Mouse (Mus musculus) stomach, postnatal 0 days (tissue): Measurements from ENCODE around the gene Cacna1f. TPM values are rescaled to one million over a fixed set of nuclear protein-coding genes. Genes with fewer than 3 reads are reported as not detected.

ENCODE experiments used
- ATAC-seq: fragments of 200-750 bp; cut with Nextera tagmentation; 2 replicates; pipeline ENCODE4 v1.8.0; 2017; ENCODE audit not compliant: low FRiP score, low TSS enrichment
- DNase-seq: peaks from one replicate; pipeline ENCODE4 v3.0.0-alpha.2; 2016; ENCODE audit warnings: low spot score
- H3K27ac ChIP-seq: fragments of 300-500 bp; sonication (generic); replicated peaks from 2 replicates; pipeline ENCODE4 v1.5.1; 2014; ENCODE audit warnings: mild to moderate bottlenecking, control low read depth
- H3K27me3 ChIP-seq: fragments of 300-500 bp; sonication (generic); 2 replicates; pipeline ENCODE4 v1.6.1; 2014; ENCODE audit warnings: low read length; ENCODE audit not compliant: control insufficient read depth, insufficient read depth
- H3K36me3 ChIP-seq: fragments of 300-500 bp; sonication (generic); 2 replicates; pipeline ENCODE4 v1.6.1; 2014; ENCODE audit warnings: low read length, mixed read lengths; ENCODE audit not compliant: control insufficient read depth, insufficient read depth
- H3K4me1 ChIP-seq: fragments of 300-500 bp; sonication (generic); replicated peaks from 2 replicates; pipeline ENCODE4 v1.6.1; 2014; ENCODE audit warnings: antibody characterized with exemption; ENCODE audit not compliant: control insufficient read depth, insufficient read depth
- H3K4me2 ChIP-seq: fragments of 300-500 bp; sonication (generic); replicated peaks from 2 replicates; pipeline ENCODE4 v1.6.1; 2014; ENCODE audit warnings: low read depth, mild to moderate bottlenecking, control low read depth, moderate library complexity
- H3K4me3 ChIP-seq: fragments of 300-500 bp; sonication (generic); 2 replicates; pipeline ENCODE4 v1.5.1; 2014; ENCODE audit warnings: low read depth, low read length, control low read depth
- H3K9ac ChIP-seq: fragments of 300-500 bp; sonication (generic); 2 replicates; pipeline ENCODE4 v1.6.1; 2014; ENCODE audit warnings: mild to moderate bottlenecking, low read length, control low read depth, mixed read lengths
- H3K9me3 ChIP-seq: fragments of 300-500 bp; sonication (generic); 2 replicates; pipeline ENCODE4 v1.6.1; 2016; ENCODE audit warnings: low read length; ENCODE audit not compliant: control insufficient read depth
- CTCF ChIP-seq: IDR thresholded peaks from 2 replicates; pipeline ENCODE4 v1.5.1; 2016; ENCODE audit warnings: antibody characterized with exemption, low read depth, mild to moderate bottlenecking, moderate library complexity
- EP300 ChIP-seq: optimal IDR thresholded peaks from 2 replicates; pipeline ENCODE3; 2016; ENCODE audit warnings: antibody characterized with exemption
- WGBS: fragments of 180-500 bp; shearing (Covaris S2); extraction: QIAGEN DNeasy Blood & Tissue Kit; methylation state at CpG from one replicate; pipeline ENCODE4 v1.1.7; 2014; 5-methylcytosine and 5-hydroxymethylcytosine counted together
- polyA plus RNA-seq: library from polyadenylated mRNA; unstranded; fragments of >200 nt; fragmentation: Nextera tagmentation; extraction: Ambion mirVana; gene quantifications from 2 replicates; pipeline ENCODE4 v1.2.1, GENCODE M21; 2015

The Cacna1f gene
- polyA plus RNA-seq, 1 experiment from 2014 or later = not detected

DNA sequence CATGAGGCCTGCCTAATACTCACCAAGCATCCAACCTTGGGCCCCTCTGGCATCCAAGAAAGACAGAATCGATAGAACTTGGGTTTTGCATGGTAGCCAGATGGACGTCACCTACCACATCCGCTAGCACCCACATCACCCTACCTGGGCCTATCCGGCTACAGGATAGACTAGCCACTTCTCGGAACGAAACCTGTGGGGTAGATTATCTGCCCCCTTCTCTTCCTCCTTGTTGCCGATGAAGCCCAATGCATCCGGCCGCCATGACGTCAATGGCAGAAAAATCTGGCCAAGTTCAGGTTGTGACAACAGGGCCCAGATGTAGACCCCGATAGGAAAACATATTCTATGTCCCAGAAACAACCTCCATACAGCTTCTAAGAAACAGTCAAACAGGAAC is 23.0 kb upstream of the Cacna1f start:
- Histone ChIP-seq H3K27me3 (no peaks in the 10 kb centered on the region), H3K27ac (no peak overlapping the region), H3K36me3 (no peaks in the 10 kb centered on the region), H3K9ac (no peak overlapping the region), H3K9me3 (no peaks in the 10 kb centered on the region), H3K4me2 (no peak overlapping the region), H3K4me1 (no peaks in the 10 kb centered on the region), H3K4me3 (no peak overlapping the region)
- TF ChIP-seq EP300 = no peak
- TF ChIP-seq CTCF = no peak
- no peak for DNase-seq
- no peak for ATAC-seq
- WGBS = 92% methylated on average over 11 of the region's 11 CpGs

DNA sequence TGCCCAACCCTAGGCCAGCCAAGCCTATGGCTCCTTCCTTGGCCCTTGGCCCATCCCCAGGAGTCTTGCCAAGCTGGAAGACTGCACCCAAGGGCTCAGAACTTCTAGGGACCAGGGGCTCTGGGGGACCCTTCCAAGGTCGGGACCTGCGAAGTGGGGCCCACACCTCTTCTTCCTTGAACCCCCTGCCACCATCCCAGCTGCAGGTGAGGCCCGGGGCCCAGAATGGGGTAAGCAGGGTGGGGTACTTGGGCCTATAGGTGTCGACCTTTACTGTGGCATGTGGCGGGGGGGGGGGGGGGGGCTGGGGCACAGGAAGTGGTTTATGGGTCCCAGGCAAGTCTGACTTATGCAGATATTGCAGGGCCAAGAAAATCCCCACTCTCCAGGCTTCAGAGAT is 20.5 kb upstream of the Cacna1f start:
- no peak overlapping the region for H3K9ac ChIP-seq
- H3K27ac ChIP-seq = no peak overlapping the region
- TF ChIP-seq CTCF = no peak
- no peak for TF ChIP-seq EP300
- no peak overlapping the region for H3K4me3 ChIP-seq
- H3K9me3 ChIP-seq = no peaks in the 10 kb centered on the region
- H3K36me3 ChIP-seq = no peaks in the 10 kb centered on the region
- no peaks in the 10 kb centered on the region for H3K4me1 ChIP-seq
- no peaks in the 10 kb centered on the region for H3K27me3 ChIP-seq
- WGBS = 93% methylated on average over 4 of the region's 5 CpGs
- no peak overlapping the region for H3K4me2 ChIP-seq
- no peak for ATAC-seq
- DNase-seq = no peak

DNA sequence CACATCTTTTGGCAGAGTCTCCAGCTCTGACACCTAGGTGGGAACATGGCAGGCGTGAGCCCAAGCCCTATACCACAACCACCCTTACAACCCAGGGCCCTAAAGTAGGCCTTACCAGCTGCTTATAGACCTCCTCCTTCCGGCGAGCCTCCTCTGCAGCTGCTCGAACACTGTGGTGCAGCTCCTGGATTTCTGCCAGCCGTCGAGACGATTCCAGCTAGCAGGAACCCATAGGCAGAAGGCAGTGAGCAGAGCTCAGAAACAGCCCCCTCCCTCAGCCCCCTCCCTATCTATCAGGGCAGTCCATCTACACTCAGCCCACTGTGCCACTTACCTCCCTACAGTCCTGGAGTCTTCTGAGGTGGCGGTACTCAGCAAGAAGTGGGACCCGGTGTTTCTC is 11.5 kb upstream of the Cacna1f start:
- 81% methylated on average over 9 of the region's 9 CpGs for WGBS
- ATAC-seq (no peak), DNase-seq (no peak)
- H3K4me1 ChIP-seq = no peaks in the 10 kb centered on the region
- no peak overlapping the region for H3K9ac ChIP-seq
- H3K4me3 ChIP-seq = no peak overlapping the region
- H3K27ac ChIP-seq = no peak overlapping the region
- TF ChIP-seq EP300 = no peak
- TF ChIP-seq CTCF = no peak
- H3K27me3 ChIP-seq = no peaks in the 10 kb centered on the region
- H3K36me3 ChIP-seq = no peaks in the 10 kb centered on the region
- H3K4me2 ChIP-seq = no peak overlapping the region
- H3K9me3 ChIP-seq = no peaks in the 10 kb centered on the region

DNA sequence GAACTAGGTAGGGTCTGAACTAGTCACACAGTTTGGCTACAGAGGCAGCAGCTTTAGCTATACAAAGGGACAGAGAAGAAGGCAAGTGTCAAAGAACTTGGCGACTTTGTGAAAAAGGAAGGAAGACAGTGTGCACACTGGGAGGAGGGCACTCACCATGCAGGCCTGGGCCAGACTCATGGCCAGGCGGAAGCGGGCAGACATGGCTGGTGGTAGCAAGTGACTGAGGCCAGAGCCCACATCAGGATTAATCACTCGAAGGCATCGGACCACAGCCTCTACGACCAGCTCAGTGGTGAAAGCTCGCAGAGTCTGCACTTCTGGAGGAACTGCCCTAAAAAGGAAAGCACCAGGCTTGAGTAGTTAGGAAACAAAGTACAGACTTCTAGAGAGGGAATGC is 2.9 kb upstream of the Cacna1f start:
- Histone ChIP-seq H3K9me3 (no peaks in the 10 kb centered on the region), H3K4me3 (no peak overlapping the region), H3K27me3 (no peaks in the 10 kb centered on the region), H3K36me3 (no peaks in the 10 kb centered on the region), H3K4me1 (no peaks in the 10 kb centered on the region), H3K4me2 (no peak overlapping the region), H3K9ac (no peak overlapping the region), H3K27ac (no peak overlapping the region)
- 78% methylated on average over 7 of the region's 7 CpGs for WGBS
- TF ChIP-seq CTCF = no peak
- TF ChIP-seq EP300 = no peak
- ATAC-seq (no peak), DNase-seq (no peak)

DNA sequence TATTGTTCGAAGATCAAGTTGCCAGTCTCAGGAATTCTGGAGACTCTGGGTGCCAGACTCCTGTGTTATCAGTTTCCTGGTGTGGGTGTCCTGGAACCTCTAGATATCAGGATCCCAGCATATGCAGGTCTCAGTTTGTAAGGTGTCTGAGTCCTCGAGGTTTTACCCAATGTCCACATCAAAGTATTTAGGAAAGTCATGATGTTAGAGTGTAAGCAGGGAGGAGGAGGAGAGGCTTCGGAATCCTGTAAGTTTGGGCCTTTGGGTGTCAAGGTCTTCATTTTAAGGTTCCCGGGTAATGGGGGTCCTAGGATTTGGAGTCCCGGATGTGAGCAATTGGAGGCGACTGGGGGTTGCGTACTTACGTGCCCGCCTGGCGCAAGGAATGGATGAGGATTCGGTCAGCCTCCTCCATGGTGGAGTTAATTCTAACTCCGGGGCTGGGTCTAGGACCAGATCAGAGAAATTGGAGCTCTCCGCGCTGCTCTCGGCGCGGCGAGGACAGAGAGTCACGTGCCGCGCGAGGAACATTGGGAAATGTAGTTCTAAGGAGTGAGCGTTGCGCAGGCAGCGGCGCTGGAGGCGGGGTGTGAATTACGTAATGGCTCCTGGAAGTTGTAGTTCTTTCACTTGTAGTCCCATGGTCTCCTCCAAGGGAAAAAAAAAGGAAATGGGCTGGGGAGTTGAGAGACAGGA is 1.9 kb upstream of the Cacna1f start, which contains the start of gene Ccdc22:
Ccdc22 (minus strand) TSS at position 639 of the 696 bp plus-strand sequence.
- H3K27ac ChIP-seq = no peak within 1 kb of the TSS
- WGBS = 18% methylated on average over 28 of the region's 28 CpGs
- peak; percentile 95 for ATAC-seq

DNA sequence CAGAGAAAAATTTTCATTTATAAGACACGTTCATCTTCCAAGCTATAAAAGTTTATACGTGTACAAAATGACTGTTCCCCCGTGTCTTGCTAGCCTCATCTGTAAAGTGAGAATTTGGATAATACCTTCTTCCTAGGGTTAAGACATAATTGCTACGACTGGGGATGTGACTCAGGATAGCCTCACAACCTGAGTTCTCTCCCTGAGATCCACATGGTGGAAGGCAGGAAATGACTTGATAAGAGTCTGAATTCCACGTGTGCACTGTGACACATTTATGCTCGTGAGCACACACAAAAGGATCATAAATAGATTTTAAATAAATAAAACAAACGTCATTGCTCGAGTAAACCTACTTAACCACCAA is 1.3 kb upstream of the Cacna1f start:
- Histone ChIP-seq H3K4me1 (no peaks in the 10 kb centered on the region), H3K9ac (no peak overlapping the region), H3K36me3 (no peaks in the 10 kb centered on the region), H3K4me3 (no peak overlapping the region), H3K9me3 (no peaks in the 10 kb centered on the region), H3K4me2 (no peak overlapping the region), H3K27ac (no peak overlapping the region), H3K27me3 (no peaks in the 10 kb centered on the region)
- no peak for TF ChIP-seq EP300
- no peak for TF ChIP-seq CTCF
- no peak for DNase-seq
- WGBS = 31% methylated on average over 8 of the region's 8 CpGs
- no peak for ATAC-seq

More for the DNA sequence above, 1.9 kb upstream of the Cacna1f start, which contains the start of gene Ccdc22:
- peak; percentile 84 for DNase-seq
- no peaks in the 10 kb centered on the region for H3K27me3 ChIP-seq
- H3K4me1 ChIP-seq = no peaks in the 10 kb centered on the region
- H3K9me3 ChIP-seq = no peaks in the 10 kb centered on the region
- peak within 1 kb of the TSS; percentile 45 for H3K9ac ChIP-seq
- peak within 1 kb of the TSS; percentile 52 for H3K4me2 ChIP-seq
- TF ChIP-seq CTCF (no peak), EP300 (no peak)
- H3K36me3 ChIP-seq = no peaks in the 10 kb centered on the region
- H3K4me3 ChIP-seq = peak within 1 kb of the TSS; percentile 44
